Mouse (Mus musculus) heart, embryonic 11.5 days (tissue): ENCODE data around the gene Insig2. TPM values are rescaled to one million over a fixed set of nuclear protein-coding genes. Genes with fewer than 3 reads are reported as not detected.

ENCODE experiments used
- ATAC-seq: fragments of 200-750 bp; cut with Nextera tagmentation; replicated peaks from 2 replicates; pipeline ENCODE4 v1.8.0; 2017; ENCODE audit warnings: moderate library complexity; ENCODE audit not compliant: insufficient number of reproducible peaks, low FRiP score, low TSS enrichment
- H3K27ac ChIP-seq: fragments of 300-500 bp; sonication (generic); 2 replicates; pipeline ENCODE4 v1.5.1; 2014; ENCODE audit warnings: mild to moderate bottlenecking, low read depth, low read length
- H3K27me3 ChIP-seq: fragments of 300-500 bp; sonication (generic); 2 replicates; pipeline ENCODE4 v1.6.1; 2014; ENCODE audit warnings: mild to moderate bottlenecking, low read length, mixed read lengths; ENCODE audit not compliant: control insufficient read depth, insufficient read depth
- H3K36me3 ChIP-seq: fragments of 300-500 bp; sonication (generic); 2 replicates; pipeline ENCODE4 v1.6.1; 2014; ENCODE audit warnings: mild to moderate bottlenecking, low read length, moderate library complexity, mixed read lengths; ENCODE audit not compliant: control insufficient read depth, insufficient read depth
- H3K4me1 ChIP-seq: fragments of 300-500 bp; sonication (generic); 2 replicates; pipeline ENCODE4 v1.6.1; 2014; ENCODE audit warnings: low read length; ENCODE audit not compliant: control insufficient read depth, insufficient read depth
- H3K4me2 ChIP-seq: fragments of 300-500 bp; sonication (generic); 2 replicates; pipeline ENCODE4 v1.6.1; 2014; ENCODE audit warnings: mild to moderate bottlenecking, moderate library complexity
- H3K4me3 ChIP-seq: fragments of 300-500 bp; sonication (generic); 2 replicates; pipeline ENCODE4 v1.5.1; 2014; ENCODE audit warnings: low read depth, low read length
- H3K9ac ChIP-seq: fragments of 300-500 bp; sonication (generic); 2 replicates; pipeline ENCODE4 v1.6.1; 2014; ENCODE audit warnings: mild to moderate bottlenecking, low read depth, low read length, moderate library complexity
- H3K9me3 ChIP-seq: fragments of 300-500 bp; sonication (generic); replicated peaks from 2 replicates; pipeline ENCODE4 v1.6.1; 2016; ENCODE audit warnings: low read length; ENCODE audit not compliant: control insufficient read depth
- WGBS: fragments of 180-500 bp; shearing (Covaris S2); extraction: QIAGEN DNeasy Blood & Tissue Kit; methylation state at CpG from one replicate; pipeline ENCODE4 v1.1.7; 2014; ENCODE audit not compliant: insufficient replicate concordance; 5-methylcytosine and 5-hydroxymethylcytosine counted together
- polyA plus RNA-seq: library from polyadenylated mRNA; unstranded; fragments of >200 nt; fragmentation: Nextera tagmentation; extraction: Ambion mirVana; gene quantifications from 2 replicates; pipeline ENCODE4 v1.2.1, GENCODE M21; 2014

Gene Insig2
- polyA plus RNA-seq, 1 experiment from 2014 or later: 16.4 TPM

GRCm38 (mm10) chr1:121277466-121277865 lies 54.9 kb downstream of the Insig2 start:
- no peak overlapping the region for H3K9ac ChIP-seq
- WGBS: 78% methylated on average over 4 of the region's 4 CpGs
- ATAC-seq: no peak

GRCm38 (mm10) chr1:121275961-121276506 lies 56.4 kb downstream of the Insig2 start:
- WGBS: 66% methylated on average over 3 of the region's 3 CpGs
- ATAC-seq: no peak
- H3K9me3 ChIP-seq: no peaks in the 10 kb centered on the region

More at GRCm38 (mm10) chr1:121277466-121277865, 54.9 kb downstream of the Insig2 start:
- Histone ChIP-seq H3K9me3 (no peaks in the 10 kb centered on the region), H3K4me3 (no peak overlapping the region), H3K4me1 (no peaks in the 10 kb centered on the region), H3K27ac (no peak overlapping the region), H3K4me2 (no peak overlapping the region), H3K36me3 (no peaks in the 10 kb centered on the region), H3K27me3 (no peaks in the 10 kb centered on the region)

GRCm38 (mm10) chr1:121260171-121260741 lies 72.1 kb downstream of the Insig2 start:
- WGBS: 54% methylated on average over 9 of the region's 9 CpGs
- no peak for ATAC-seq

More at GRCm38 (mm10) chr1:121275961-121276506, 56.4 kb downstream of the Insig2 start:
- Histone ChIP-seq H3K27me3 (no peaks in the 10 kb centered on the region), H3K4me2 (no peak overlapping the region), H3K27ac (no peak overlapping the region), H3K36me3 (no peaks in the 10 kb centered on the region), H3K4me3 (no peak overlapping the region), H3K4me1 (no peaks in the 10 kb centered on the region), H3K9ac (no peak overlapping the region)

More at GRCm38 (mm10) chr1:121260171-121260741, 72.1 kb downstream of the Insig2 start:
- H3K4me3 ChIP-seq: no peak overlapping the region
- H3K36me3 ChIP-seq: no peaks in the 10 kb centered on the region
- H3K27me3 ChIP-seq: no peaks in the 10 kb centered on the region
- no peak overlapping the region for H3K27ac ChIP-seq
- no peaks in the 10 kb centered on the region for H3K9me3 ChIP-seq
- H3K9ac ChIP-seq: no peak overlapping the region
- H3K4me2 ChIP-seq: no peak overlapping the region
- H3K4me1 ChIP-seq: no peaks in the 10 kb centered on the region

Other genes with a start within 250 kb of the Insig2 start
- 7.6 and 7.9 TPM in 2 replicates for gene Ccdc93, start 98.5 kb upstream of the Insig2 start, polyA plus RNA-seq
- gene Htr5b, start 195.9 kb upstream of the Insig2 start, polyA plus RNA-seq: 0.11 and 0.26 TPM in 2 replicates
- 41.3 and 48.4 TPM in 2 replicates for gene Ddx18, start 235.4 kb upstream of the Insig2 start, polyA plus RNA-seq